Mouse (Mus musculus) forebrain, embryonic 14.5 days (tissue): ENCODE results near the gene Ndufs8. TPM values are rescaled to one million over a fixed set of nuclear protein-coding genes. Genes with fewer than 3 reads are reported as not detected.

Experiments
- ATAC-seq: fragments of 200-750 bp; cut with Nextera tagmentation; 2 replicates; pipeline ENCODE4 v1.8.0; 2017; ENCODE audit warnings: mild to moderate bottlenecking, moderate library complexity
- DNase-seq: peaks from one replicate; pipeline ENCODE4 v3.0.0-alpha.2; 2015; ENCODE audit warnings: low spot score
- H3K27ac ChIP-seq: fragments of 300-500 bp; sonication (generic); 2 replicates; pipeline ENCODE4 v1.5.1; 2014; ENCODE audit warnings: low read depth, mild to moderate bottlenecking, control low read depth, low read length, moderate library complexity
- H3K27me3 ChIP-seq: fragments of 300-500 bp; sonication (generic); replicated peaks from 2 replicates; pipeline ENCODE4 v1.6.1; 2014; ENCODE audit warnings: low read length, control low read depth, mixed read lengths; ENCODE audit not compliant: control insufficient read depth, insufficient read depth
- H3K36me3 ChIP-seq: fragments of 300-500 bp; sonication (generic); 2 replicates; pipeline ENCODE4 v1.6.1; 2014; ENCODE audit warnings: low read length, control low read depth; ENCODE audit not compliant: control insufficient read depth, insufficient read depth
- H3K4me1 ChIP-seq: fragments of 300-500 bp; sonication (generic); 2 replicates; pipeline ENCODE4 v1.6.1; 2014; ENCODE audit warnings: antibody characterized with exemption, low read length, control low read depth; ENCODE audit not compliant: control insufficient read depth, insufficient read depth
- H3K4me2 ChIP-seq: fragments of 300-500 bp; sonication (generic); 2 replicates; pipeline ENCODE4 v1.6.1; 2014; ENCODE audit warnings: mild to moderate bottlenecking, control low read depth, low read length
- H3K4me3 ChIP-seq: fragments of 300-500 bp; sonication (generic); 2 replicates; pipeline ENCODE4 v1.5.1; 2014; ENCODE audit warnings: low read depth, low read length, control low read depth
- H3K9ac ChIP-seq: fragments of 300-500 bp; sonication (generic); 2 replicates; pipeline ENCODE4 v1.6.1; 2014; ENCODE audit warnings: mild to moderate bottlenecking, low read length, control low read depth, moderate library complexity
- H3K9me3 ChIP-seq: fragments of 300-500 bp; sonication (generic); replicated peaks from 2 replicates; pipeline ENCODE4 v1.6.1; 2016; ENCODE audit warnings: low read length, control low read depth, mixed read lengths; ENCODE audit not compliant: control insufficient read depth
- WGBS: fragments of 180-500 bp; shearing (Covaris S2); extraction: QIAGEN DNeasy Blood & Tissue Kit; methylation state at CpG from one replicate; pipeline ENCODE4 v1.1.7; 2014; 5-methylcytosine and 5-hydroxymethylcytosine counted together
- polyA plus RNA-seq: library from polyadenylated mRNA; unstranded; fragments of >200 nt; fragmentation: Nextera tagmentation; extraction: Ambion mirVana; gene quantifications from 2 replicates; pipeline ENCODE4 v1.2.1, GENCODE M21; 2014

Gene Ndufs8
- polyA plus RNA-seq, 1 experiment from 2014 or later: 301 TPM

DNA sequence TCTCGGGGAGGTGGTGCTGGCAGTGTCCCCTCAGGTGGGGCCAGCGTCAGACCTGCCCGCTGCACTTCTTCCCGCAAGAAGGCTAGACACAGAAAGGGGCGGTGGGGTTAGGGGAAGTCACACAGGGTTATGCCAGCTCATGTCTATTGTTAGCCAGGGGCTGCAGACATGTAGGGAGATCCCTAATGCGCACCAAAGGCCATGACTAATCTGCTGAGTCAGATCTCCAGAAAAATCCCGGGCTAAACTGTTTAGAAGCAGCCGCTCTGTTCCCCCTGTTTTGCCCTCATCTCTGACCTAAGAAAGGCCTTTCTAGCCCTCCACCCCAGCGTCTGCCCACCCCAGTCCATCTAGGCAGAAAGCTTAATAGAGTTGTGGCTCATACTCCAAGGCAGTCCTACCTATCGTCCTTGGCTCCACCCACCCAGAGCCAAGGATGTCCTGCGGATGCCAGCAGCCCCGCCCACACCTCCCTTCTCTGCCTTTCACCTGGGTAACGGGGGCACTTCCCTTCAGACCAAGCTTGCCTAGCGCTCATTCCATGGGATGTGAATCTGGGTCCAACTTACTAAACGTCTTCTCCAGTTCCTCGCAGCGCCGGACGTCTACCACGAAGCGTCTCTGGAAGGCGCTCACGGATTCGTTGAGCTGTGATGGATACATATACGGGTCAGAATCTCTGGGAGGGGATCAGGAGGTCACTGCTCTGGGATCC is 8.8 kb downstream of the Ndufs8 start:
- Histone ChIP-seq H3K27ac (no peak overlapping the region), H3K4me1 (peaks cover 6% of the 10 kb centered on the region; the same call in 1 of the 2 replicates), H3K9me3 (no peaks in the 10 kb centered on the region), H3K4me2 (no peak overlapping the region), H3K27me3 (no peaks in the 10 kb centered on the region), H3K9ac (no peak overlapping the region), H3K36me3 (peaks cover 9% of the 10 kb centered on the region), H3K4me3 (no peak overlapping the region)
- WGBS: 66% methylated on average over 25 of the region's 25 CpGs
- DNase-seq (no peak), ATAC-seq (no peak)

DNA sequence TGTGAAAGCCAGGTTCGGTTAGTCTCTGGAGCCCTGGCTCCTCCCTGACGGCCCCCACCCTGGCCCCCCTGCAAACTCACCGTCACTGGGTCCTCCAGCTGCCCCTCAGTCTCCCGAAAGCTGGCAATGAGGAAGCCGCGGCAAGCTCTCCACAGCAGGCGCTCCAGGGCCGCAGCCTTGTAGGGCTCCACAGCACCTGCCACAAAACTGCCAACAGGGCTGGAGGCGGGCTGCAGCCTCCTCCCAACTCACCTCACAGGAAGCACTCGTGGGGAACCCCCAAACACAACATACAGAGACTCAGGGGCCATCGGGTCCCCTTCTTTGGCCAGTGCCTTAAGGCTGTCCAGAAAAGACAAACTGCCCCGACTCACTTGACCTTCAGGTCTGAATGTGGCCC is 9.6 kb downstream of the Ndufs8 start:
- H3K27ac ChIP-seq: no peak overlapping the region
- H3K9me3 ChIP-seq: no peaks in the 10 kb centered on the region
- DNase-seq (no peak), ATAC-seq (no peak)
- WGBS: 82% methylated on average over 12 of the region's 12 CpGs
- H3K27me3 ChIP-seq: no peaks in the 10 kb centered on the region
- H3K4me2 ChIP-seq: no peak overlapping the region
- H3K4me1 ChIP-seq: peaks cover 6% of the 10 kb centered on the region; the same call in 1 of the 2 replicates
- no peak overlapping the region for H3K4me3 ChIP-seq
- peaks cover under 1% of the 10 kb centered on the region; the same call in 1 of the 2 replicates for H3K36me3 ChIP-seq
- no peak overlapping the region for H3K9ac ChIP-seq

DNA sequence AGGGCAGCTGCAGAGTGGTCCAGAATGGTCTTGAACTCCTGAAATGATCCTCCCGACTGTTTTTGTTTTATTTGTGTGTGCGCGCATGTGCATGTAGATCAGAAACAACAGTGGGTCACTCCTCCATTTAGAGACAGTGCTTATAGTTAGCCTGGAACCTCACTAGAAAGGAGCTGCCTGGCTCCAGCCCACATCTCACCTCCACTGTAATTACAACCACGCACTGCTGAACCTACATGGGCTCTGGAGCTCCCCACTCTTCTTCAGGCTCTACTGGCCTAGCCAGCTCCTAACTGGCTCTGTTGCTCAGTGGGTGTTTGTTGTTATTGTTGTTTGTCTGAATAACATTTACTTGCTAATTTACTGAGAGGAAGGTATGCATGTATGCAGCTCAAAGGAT is 13.0 kb downstream of the Ndufs8 start:
- no peak overlapping the region for H3K27ac ChIP-seq
- H3K9me3 ChIP-seq: no peaks in the 10 kb centered on the region
- no peak overlapping the region for H3K9ac ChIP-seq
- DNase-seq (no peak), ATAC-seq (no peak)
- H3K4me2 ChIP-seq: no peak overlapping the region
- WGBS: 90% methylated on average over 4 of the region's 4 CpGs
- no peaks in the 10 kb centered on the region for H3K4me1 ChIP-seq
- H3K4me3 ChIP-seq: no peak overlapping the region
- no peaks in the 10 kb centered on the region for H3K27me3 ChIP-seq
- H3K36me3 ChIP-seq: peaks cover 18% of the 10 kb centered on the region; the same call in 1 of the 2 replicates

GRCm38 (mm10) chr19:3898952-3899351 is 13.6 kb downstream of the Ndufs8 start:
- Histone ChIP-seq H3K27ac (no peak overlapping the region), H3K36me3 (peaks cover 25% of the 10 kb centered on the region), H3K9me3 (no peaks in the 10 kb centered on the region), H3K9ac (no peak overlapping the region), H3K4me2 (no peak overlapping the region), H3K4me1 (no peaks in the 10 kb centered on the region), H3K4me3 (no peak overlapping the region), H3K27me3 (no peaks in the 10 kb centered on the region)
- DNase-seq (no peak), ATAC-seq (no peak)
- 79% methylated on average over 7 of the region's 7 CpGs for WGBS

- 92% methylated on average over 5 of the region's 5 CpGs for WGBS
- H3K27me3 ChIP-seq: no peaks in the 10 kb centered on the region
- no peak overlapping the region for H3K9ac ChIP-seq
- ATAC-seq (no peak), DNase-seq (no peak)
- peaks cover 39% of the 10 kb centered on the region for H3K36me3 ChIP-seq
- no peak overlapping the region for H3K4me3 ChIP-seq
- no peak overlapping the region for H3K27ac ChIP-seq
- H3K4me2 ChIP-seq: no peak overlapping the region
- no peaks in the 10 kb centered on the region for H3K4me1 ChIP-seq
- H3K9me3 ChIP-seq: no peaks in the 10 kb centered on the region
Measured at GRCm38 (mm10) chr19:3897557-3897956, 15.0 kb downstream of the Ndufs8 start.

DNA sequence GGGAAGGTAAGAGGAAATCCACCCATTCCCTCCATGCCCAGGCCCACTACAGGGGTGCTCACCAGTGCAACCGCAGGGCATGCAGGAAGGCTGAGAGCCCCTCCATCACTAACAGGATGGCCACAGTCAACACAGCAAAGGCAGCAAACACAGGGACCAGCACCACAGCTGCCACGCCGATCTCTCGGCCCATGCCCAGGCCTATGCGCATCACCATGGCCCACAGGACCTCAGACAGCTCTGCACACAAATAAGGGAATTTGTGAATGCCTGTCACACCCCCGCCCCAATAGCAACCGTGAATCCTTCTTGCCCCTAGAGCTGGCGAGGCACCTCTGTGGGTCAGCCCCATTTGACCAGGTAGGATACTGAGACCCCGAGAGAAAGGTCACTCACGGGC is 16.4 kb downstream of the Ndufs8 start:
- Histone ChIP-seq H3K9ac (no peak overlapping the region), H3K27me3 (no peaks in the 10 kb centered on the region), H3K9me3 (no peaks in the 10 kb centered on the region), H3K4me2 (no peak overlapping the region), H3K27ac (no peak overlapping the region), H3K4me3 (no peak overlapping the region), H3K36me3 (peaks cover 52% of the 10 kb centered on the region), H3K4me1 (no peaks in the 10 kb centered on the region)
- no peak for ATAC-seq
- WGBS: 95% methylated on average over 10 of the region's 10 CpGs
- DNase-seq: no peak

GRCm38 (mm10) chr19:3895171-3895631 is 17.4 kb downstream of the Ndufs8 start:
- DNase-seq (peak; percentile 15), ATAC-seq (no peak)
- Histone ChIP-seq H3K4me3 (no peak overlapping the region), H3K27ac (no peak overlapping the region), H3K27me3 (no peaks in the 10 kb centered on the region), H3K9me3 (no peaks in the 10 kb centered on the region), H3K4me1 (no peaks in the 10 kb centered on the region), H3K36me3 (peaks cover 62% of the 10 kb centered on the region), H3K9ac (no peak overlapping the region), H3K4me2 (no peak overlapping the region)
- WGBS: 35% methylated on average over 3 of the region's 3 CpGs

DNA sequence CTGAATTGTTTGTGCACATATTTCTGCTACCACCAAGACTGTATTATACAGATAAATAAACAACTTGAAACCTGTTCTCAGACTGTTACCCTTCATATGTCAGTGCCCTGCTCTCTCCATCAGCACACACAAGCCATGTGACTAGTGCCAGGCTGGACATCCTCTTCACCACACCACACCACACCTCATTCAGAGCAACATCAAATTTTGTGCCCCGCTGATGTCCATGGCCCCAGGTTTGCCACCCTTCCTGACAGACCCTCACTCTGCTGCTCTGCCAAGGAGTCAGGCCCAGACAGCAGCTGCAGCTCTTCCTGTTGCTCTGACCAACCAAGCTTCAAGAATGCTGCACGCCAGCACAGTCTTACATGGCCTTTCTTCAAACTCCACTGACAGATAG is 18.3 kb downstream of the Ndufs8 start:
- ATAC-seq (no peak), DNase-seq (no peak)
- H3K9ac ChIP-seq: no peak overlapping the region
- peaks cover 68% of the 10 kb centered on the region for H3K36me3 ChIP-seq
- H3K9me3 ChIP-seq: no peaks in the 10 kb centered on the region
- 100% methylated on average over 2 of the region's 2 CpGs for WGBS
- H3K4me1 ChIP-seq: no peaks in the 10 kb centered on the region
- H3K4me2 ChIP-seq: no peak overlapping the region
- no peak overlapping the region for H3K27ac ChIP-seq
- H3K27me3 ChIP-seq: no peaks in the 10 kb centered on the region
- no peak overlapping the region for H3K4me3 ChIP-seq

GRCm38 (mm10) chr19:3893545-3894116 is 18.9 kb downstream of the Ndufs8 start:
- 96% methylated on average over 4 of the region's 4 CpGs for WGBS
- Histone ChIP-seq H3K9me3 (no peaks in the 10 kb centered on the region), H3K9ac (no peak overlapping the region), H3K27me3 (no peaks in the 10 kb centered on the region), H3K4me1 (no peaks in the 10 kb centered on the region), H3K4me3 (no peak overlapping the region), H3K36me3 (peaks cover 75% of the 10 kb centered on the region), H3K4me2 (no peak overlapping the region), H3K27ac (no peak overlapping the region)
- ATAC-seq (no peak), DNase-seq (no peak)
